Mouse (Mus musculus) mouse trophoblast stem cell (cell line): ENCODE results near the gene Chst2.

ENCODE experiments used
- in situ Hi-C, 2 experiments: fragments of 300-500 bp; cut with MseI, MboI; formaldehyde crosslinking; loops; 2 replicates in 1 of 2; 3 replicates in 1 of 2; pipeline ENCODE4 v1.15.1; 2025

Chst2 gene

GRCm38 (mm10) chr9:95406571-95407561 lies at the start of gene Chst2:
Gene Chst2 (minus strand): TSS chr9:95406722.
- in situ Hi-C loops, result loop anchor here (25.0 kb wide), 1 partner anchor 670 kb away; no protein-coding TSS in a partner anchor

GRCm38 (mm10) chr9:95451931-95452330 lies 45.4 kb upstream of the Chst2 start:
- in situ Hi-C loops, result no loop called here

GRCm38 (mm10) chr9:95450586-95450985 lies 44.1 kb upstream of the Chst2 start:
- in situ Hi-C loops, result no loop called here

DNA sequence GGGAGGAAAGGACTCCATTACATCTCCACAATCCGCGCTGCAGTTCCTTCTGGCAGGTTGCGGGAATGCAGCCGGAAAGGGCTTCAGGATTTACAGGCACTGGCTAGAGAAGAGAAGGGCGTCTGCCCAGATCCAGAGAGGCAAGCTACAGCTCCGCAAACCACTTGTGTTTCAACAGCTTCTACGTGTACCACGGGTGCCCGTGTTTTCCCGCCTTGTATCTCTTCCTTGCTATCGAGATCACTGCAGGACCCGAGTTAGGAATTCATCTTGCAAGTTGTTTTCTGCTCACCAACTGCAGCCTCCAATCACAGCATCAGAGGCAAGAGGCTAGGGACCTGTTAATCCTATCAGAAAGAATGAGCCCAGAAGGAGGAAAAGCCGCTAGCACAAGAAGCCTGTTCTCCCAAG lies 35.8 kb upstream of the Chst2 start:
- in situ Hi-C loops, result no loop called here

- in situ Hi-C loops, result no loop called here
Measured at GRCm38 (mm10) chr9:95437883-95438282, 31.4 kb upstream of the Chst2 start.

GRCm38 (mm10) chr9:95436294-95436613 lies 29.7 kb upstream of the Chst2 start:
- in situ Hi-C loops, result no loop called here

GRCm38 (mm10) chr9:95435506-95436293 lies 29.2 kb upstream of the Chst2 start:
- in situ Hi-C loops, result no loop called here

GRCm38 (mm10) chr9:95428277-95428676 lies 21.8 kb upstream of the Chst2 start:
- in situ Hi-C loops, result no loop called here

- in situ Hi-C loops, result loop anchor here (25.0 kb wide), 1 partner anchor 677 kb away; no protein-coding TSS in a partner anchor
Measured at GRCm38 (mm10) chr9:95413911-95414310, 7.4 kb upstream of the Chst2 start.

- in situ Hi-C loops, result loop anchor here (25.0 kb wide), 1 partner anchor 675 kb away; no protein-coding TSS in a partner anchor
Measured at GRCm38 (mm10) chr9:95412047-95412446, 5.5 kb upstream of the Chst2 start.

DNA sequence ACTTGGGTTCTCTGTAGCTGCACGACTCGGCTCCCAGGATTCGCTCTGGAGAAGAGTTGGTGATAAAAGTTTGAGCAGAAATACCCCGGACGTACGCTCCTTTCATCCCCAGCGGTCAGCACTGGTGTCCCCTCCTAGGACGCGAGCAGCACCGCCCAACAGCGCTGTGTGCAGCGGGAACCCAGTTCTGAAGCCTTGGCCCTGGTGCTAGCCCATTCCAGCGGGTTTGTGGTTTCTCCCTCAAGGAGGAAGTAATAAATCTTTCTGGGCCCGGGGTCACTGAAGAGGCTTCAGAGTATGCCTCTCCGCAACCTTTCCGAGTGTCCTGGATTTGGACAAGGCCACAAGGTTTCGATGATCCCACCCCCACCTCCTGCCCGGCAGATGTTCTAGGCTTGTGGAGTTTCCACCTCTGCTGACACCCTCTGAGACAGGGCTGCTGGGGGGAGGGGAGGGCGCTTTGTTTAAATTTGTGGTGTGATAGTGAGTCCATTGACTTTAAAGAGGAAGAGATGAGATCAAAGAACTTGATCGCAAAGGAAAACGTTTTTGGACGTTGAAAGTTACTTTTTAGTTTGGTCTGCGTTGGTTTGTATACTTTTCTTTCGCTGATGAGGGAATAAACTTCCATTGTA lies 1.2 kb upstream of the Chst2 start:
- in situ Hi-C loops, result loop anchor here (25.0 kb wide), 1 partner anchor 670 kb away; no protein-coding TSS in a partner anchor

DNA sequence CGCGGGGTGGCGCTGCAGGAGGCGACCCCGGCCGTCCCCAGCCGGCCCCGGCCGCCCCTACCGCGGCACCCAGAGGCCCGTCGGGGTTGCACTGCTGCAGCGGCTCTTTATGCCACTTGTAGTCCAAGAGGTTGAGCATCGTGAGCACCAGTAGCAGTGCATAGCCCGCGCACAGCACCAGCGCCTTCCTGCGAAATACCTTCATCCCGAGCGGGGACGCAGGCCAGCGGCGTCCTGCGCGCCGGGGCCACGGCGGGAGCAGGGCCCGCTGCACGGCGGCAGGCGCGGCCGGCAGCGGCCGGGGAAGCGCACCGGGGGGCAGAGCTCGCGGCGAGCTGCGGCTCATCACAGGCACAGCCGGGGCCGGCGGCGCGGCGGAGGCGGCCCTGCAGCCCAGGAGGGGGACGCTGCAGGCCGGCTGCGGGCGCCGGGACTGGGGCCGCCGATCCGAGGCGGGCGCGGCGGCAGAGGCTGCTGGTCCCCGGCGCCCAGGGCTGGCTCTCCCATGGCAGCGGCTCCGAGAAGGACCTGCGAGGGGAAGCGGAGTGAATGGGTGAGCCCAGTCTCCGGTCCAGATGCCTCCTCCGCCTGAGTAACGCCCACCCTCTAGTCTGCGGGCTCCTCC lies 464 bp downstream of the Chst2 start:
- in situ Hi-C loops, result loop anchor here (25.0 kb wide), 1 partner anchor 669 kb away; no protein-coding TSS in a partner anchor

- in situ Hi-C loops, result loop anchor here (25.0 kb wide), 1 partner anchor 668 kb away; no protein-coding TSS in a partner anchor
Measured at GRCm38 (mm10) chr9:95405511-95405945, 994 bp downstream of the Chst2 start.

DNA sequence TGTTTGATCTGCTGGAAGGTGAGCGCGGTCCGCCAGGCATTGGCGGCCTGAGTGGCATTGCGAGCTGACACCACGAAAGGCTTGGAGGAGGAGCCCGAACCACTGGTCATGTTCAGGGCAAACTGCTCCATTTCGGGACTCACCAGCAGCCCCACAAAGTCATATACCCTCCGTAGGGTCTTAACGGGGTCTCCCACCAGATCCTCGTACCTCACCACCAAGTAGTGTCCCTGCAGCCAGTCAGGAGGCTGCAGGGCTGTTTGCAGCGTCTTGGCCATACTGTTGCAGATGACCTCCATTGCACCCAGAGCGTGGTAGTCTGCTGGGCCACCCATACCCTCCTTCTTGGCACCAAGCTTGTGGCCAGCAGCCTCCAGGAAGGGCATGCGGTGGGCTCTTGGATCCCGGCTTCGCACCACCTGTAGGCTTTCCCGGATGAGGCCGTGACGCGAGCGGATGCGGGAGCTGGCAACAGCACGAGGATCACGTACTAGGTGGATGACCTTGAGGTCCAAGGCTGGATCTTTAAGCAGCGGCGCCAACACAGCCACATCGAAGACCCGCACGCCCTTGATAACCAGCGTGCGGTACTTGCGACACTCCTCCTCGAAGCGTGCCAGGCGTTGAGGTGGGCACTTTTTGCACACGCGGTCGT lies 1.6 kb downstream of the Chst2 start:
- in situ Hi-C loops, result loop anchor here (25.0 kb wide), 1 partner anchor 668 kb away; no protein-coding TSS in a partner anchor

- in situ Hi-C loops, result loop anchor here (25.0 kb wide), 1 partner anchor 664 kb away; no protein-coding TSS in a partner anchor
Measured at GRCm38 (mm10) chr9:95401686-95402085, 4.8 kb downstream of the Chst2 start.

- in situ Hi-C loops, result no loop called here
Measured at GRCm38 (mm10) chr9:95392011-95392410, 14.5 kb downstream of the Chst2 start.

DNA sequence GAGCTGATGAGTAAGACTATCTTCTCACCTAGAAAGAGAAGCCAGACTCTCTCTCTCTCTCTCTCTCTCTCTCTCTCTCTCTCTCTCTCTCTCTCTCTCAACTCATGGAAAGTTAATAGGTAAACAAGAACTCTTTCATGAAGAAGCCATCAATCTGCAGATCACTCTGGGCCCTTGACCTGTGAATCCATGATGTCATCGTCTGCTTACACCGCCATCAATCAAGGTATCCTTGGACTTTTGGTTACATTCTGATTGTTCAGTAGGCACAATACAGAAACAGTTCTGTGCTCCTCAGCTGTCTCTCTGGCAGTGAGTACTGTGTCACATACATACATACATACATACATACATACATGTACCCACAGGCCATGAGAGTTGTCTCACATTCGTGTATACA lies 16.6 kb downstream of the Chst2 start:
- in situ Hi-C loops, result no loop called here

DNA sequence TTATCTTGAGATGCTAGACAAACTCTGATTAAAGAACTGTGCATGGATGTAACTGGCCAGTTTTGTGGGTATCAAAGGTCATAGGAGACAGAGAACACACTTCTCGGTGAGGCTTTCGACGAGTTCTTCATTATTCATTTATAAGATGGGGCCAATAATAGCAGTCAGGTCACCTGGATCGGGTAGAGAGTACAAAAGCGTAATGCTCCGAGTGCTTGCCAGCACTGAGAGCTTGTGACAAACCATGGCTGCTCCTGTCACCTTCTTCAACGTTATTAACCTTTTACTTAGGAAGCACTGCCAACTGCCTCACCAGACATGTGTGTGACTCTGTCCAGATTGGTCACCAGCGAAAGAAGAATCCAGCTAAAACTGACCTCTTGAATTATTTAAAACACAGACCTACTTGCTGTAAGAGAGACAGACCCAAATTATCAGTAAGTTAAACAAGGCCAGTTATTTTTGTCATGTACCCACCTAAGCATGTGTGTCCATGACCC lies 18.6 kb downstream of the Chst2 start:
- in situ Hi-C loops, result no loop called here

DNA sequence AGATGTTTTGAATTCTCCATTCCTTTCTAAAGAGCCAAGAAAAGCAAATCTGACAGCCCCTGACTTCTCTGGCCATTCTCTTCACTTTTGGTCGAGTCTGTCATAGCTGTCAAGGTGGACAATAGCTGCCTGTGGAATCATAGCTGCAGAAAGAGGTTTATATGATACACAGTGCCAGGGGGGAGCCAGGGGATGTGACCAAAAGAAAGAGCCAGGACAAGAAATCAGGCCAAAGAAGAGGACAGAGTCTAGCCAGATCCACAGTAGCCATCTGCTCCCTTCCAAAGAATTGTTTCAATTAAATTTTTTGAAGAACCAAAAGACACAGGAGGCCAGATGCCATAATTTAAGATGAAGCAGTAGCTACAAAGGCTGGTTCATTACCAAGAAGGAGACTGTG lies 30.6 kb downstream of the Chst2 start:
- in situ Hi-C loops, result no loop called here

GRCm38 (mm10) chr9:95375336-95375735 lies 31.2 kb downstream of the Chst2 start:
- in situ Hi-C loops, result no loop called here
